Comparison of ENCODE assay signal across 9 mouse cellular contexts in genomic region chr6:43685985-43686384, GRCm38 (mm10). TPM values are rescaled to one million over a fixed set of nuclear protein-coding genes. Genes with fewer than 3 reads are reported as not detected.
DNase-seq lines count a peak whose midpoint lies in the region; ATAC-seq and TF ChIP-seq lines count a peak whose summit lies in the region.
"Had no signal": no experiment of that assay in that cellular context is flagged by ENCODE, and none has a peak within 500 bp of the region (broad histone marks: within the 10 kb centered on the region; RNA-seq: fewer than 3 reads in every experiment).

No protein-coding gene starts in this region.

- H3K9me3 ChIP-seq in forebrain, embryonic 14.5 days (replicated peaks; ENCODE audit: control insufficient read depth, low read length), result no peaks in the 10 kb centered on the region
- H3K9me3 ChIP-seq in heart, embryonic 10.5 days, result no peaks in the 10 kb centered on the region
- H3K9me3 ChIP-seq: megakaryocyte, embryonic 14.5 days had no signal

- no peaks in the 10 kb centered on the region for H3K4me1 ChIP-seq in heart, adult 2 months (ENCODE audit: control insufficient read depth, insufficient read depth, low read length)
- no peaks in the 10 kb centered on the region for H3K4me1 ChIP-seq in forebrain, embryonic 14.5 days (ENCODE audit: control insufficient read depth, insufficient read depth, low read length)
- H3K4me1 ChIP-seq in heart, embryonic 10.5 days, result no peaks in the 10 kb centered on the region
- H3K4me1 ChIP-seq: megakaryocyte, embryonic 14.5 days had no signal

- intact Hi-C loops in heart, adult 2 months (cut with DNase I), result loop anchor here (2.0 kb wide), 1 partner anchor 1341 kb away; no protein-coding TSS in a partner anchor

- H3K27me3 ChIP-seq in heart, adult 2 months (ENCODE audit: control insufficient read depth, insufficient read depth, low read length), result no peaks in the 10 kb centered on the region
- no peaks in the 10 kb centered on the region for H3K27me3 ChIP-seq in forebrain, embryonic 14.5 days (replicated peaks; ENCODE audit: control insufficient read depth, insufficient read depth, low read length)
- H3K27me3 ChIP-seq in heart, embryonic 10.5 days (ENCODE audit: insufficient read depth, poor library complexity, severe bottlenecking), result no peaks in the 10 kb centered on the region
- H3K27me3 ChIP-seq: megakaryocyte, embryonic 14.5 days had no signal

- H3K4me2 ChIP-seq in forebrain, embryonic 14.5 days (ENCODE audit: low read length), result no peak overlapping the region

- H3K79me2 ChIP-seq in heart, adult 2 months (replicated peaks; ENCODE audit: control insufficient read depth, insufficient read depth, low read length), result no peaks in the 10 kb centered on the region

- ATAC-seq in forebrain, embryonic 14.5 days, result peak; percentile 69

- TF ChIP-seq CTCF in heart, adult 2 months (IDR thresholded peaks at IDR 0.05), result peak; percentile 69

- WGBS in heart, adult 2 months, result 49% methylated on average over 2 of the region's 2 CpGs
- 46% methylated on average over 2 of the region's 2 CpGs for WGBS in forebrain, embryonic 14.5 days
- WGBS in heart, embryonic 10.5 days, result 47% methylated on average over 2 of the region's 2 CpGs

- no peak for TF ChIP-seq POLR2A in heart, adult 2 months (IDR thresholded peaks at IDR 0.05; ENCODE audit: insufficient read depth, low read depth, low read length)

- H3K4me3 ChIP-seq in heart, adult 2 months, result no peak overlapping the region
- H3K4me3 ChIP-seq in forebrain, embryonic 14.5 days (ENCODE audit: low read depth, low read length), result no peak overlapping the region
- no peak overlapping the region for H3K4me3 ChIP-seq in heart, embryonic 10.5 days
- H3K4me3 ChIP-seq: megakaryocyte, embryonic 14.5 days had no signal

- H3K36me3 ChIP-seq in heart, adult 2 months (ENCODE audit: control insufficient read depth, insufficient read depth, low read length), result no peaks in the 10 kb centered on the region
- H3K36me3 ChIP-seq in forebrain, embryonic 14.5 days (ENCODE audit: control insufficient read depth, insufficient read depth, low read length), result no peaks in the 10 kb centered on the region
- H3K36me3 ChIP-seq in heart, embryonic 10.5 days, result no peaks in the 10 kb centered on the region

- DNase-seq in heart, adult 2 months, result no peak
- DNase-seq in heart, postnatal 4 days, result no peak
- peak; percentile 26 for DNase-seq in lung, postnatal 10 days
- DNase-seq in lung, postnatal 4 days, result no peak
- DNase-seq in forebrain, embryonic 14.5 days (ENCODE audit: low spot score), result peak; percentile 82
- DNase-seq in retina, adult 2 months (ENCODE audit: low read depth, low spot score), result peak; percentile 13
- DNase-seq in heart, embryonic 10.5 days (ENCODE audit: low spot score), result no peak
- DNase-seq in right cerebral cortex, postnatal 14 days, result no peak

- no peak overlapping the region for H3K27ac ChIP-seq in heart, adult 2 months
- no peak overlapping the region for H3K27ac ChIP-seq in forebrain, embryonic 14.5 days (ENCODE audit: low read depth, low read length)
- H3K27ac ChIP-seq in heart, embryonic 10.5 days, result no peak overlapping the region

- H3K9ac ChIP-seq in heart, adult 2 months (ENCODE audit: low read depth, low read length), result no peak overlapping the region
- H3K9ac ChIP-seq in forebrain, embryonic 14.5 days (ENCODE audit: low read length), result no peak overlapping the region

- no peak for TF ChIP-seq EP300 in heart, adult 2 months (IDR thresholded peaks at IDR 0.05; ENCODE audit: insufficient read depth, low read depth, low read length)

RNA-seq across cellular contexts. Expression of gene Tpk1, which starts 19.9 kb away (rescaled TPM):
- total RNA-seq in heart, adult 2 months (2021), result 1 to 10 TPM; 1.9 to 5.4 TPM
- polyA plus RNA-seq in heart, adult 2 months (2012; rRNA removed), result 1.4 and 2.7 TPM in 2 replicates
- total RNA-seq in heart, postnatal 4 days (2021), result 1 to 10 TPM; 5.5 to 6.2 TPM
- polyA plus RNA-seq in forebrain, embryonic 14.5 days (2014; fragmentation: Nextera tagmentation; extraction: Ambion mirVana), result 5.5 and 7.0 TPM in 2 replicates
- polyA plus RNA-seq in heart, embryonic 10.5 days (2016; fragmentation: Nextera tagmentation; extraction: Ambion mirVana), result 5.7 and 6.9 TPM in 2 replicates

Comparison
In these comparisons a context has a peak if more than half of its experiments do, and no peak if none do; other contexts are left out.
1. DNase-seq: peak in lung, postnatal 10 days (single experiment), forebrain, embryonic 14.5 days (single experiment) and retina, adult 2 months (single experiment); none in heart, adult 2 months (0 of 2), heart, postnatal 4 days (single experiment), lung, postnatal 4 days (0 of 2), heart, embryonic 10.5 days (single experiment) and right cerebral cortex, postnatal 14 days (single experiment).